Mouse (Mus musculus) stomach, postnatal 0 days (tissue): ENCODE results near the gene Gp2.

ENCODE experiments used
- CTCF ChIP-seq: IDR thresholded peaks from 2 replicates; pipeline ENCODE4 v1.5.1; 2016; ENCODE audit warnings: antibody characterized with exemption, low read depth, mild to moderate bottlenecking, moderate library complexity
- EP300 ChIP-seq: optimal IDR thresholded peaks from 2 replicates; pipeline ENCODE3; 2016; ENCODE audit warnings: antibody characterized with exemption

GRCm38 (mm10) chr7:119418523-119418922, 40.6 kb downstream of the Gp2 start:
- TF ChIP-seq EP300 (no peak), CTCF (no peak)
